Mouse (Mus musculus) embryonic facial prominence, embryonic 13.5 days (tissue): ENCODE data around the gene Amhr2. TPM values are rescaled to one million over a fixed set of nuclear protein-coding genes. Genes with fewer than 3 reads are reported as not detected.

Experiments used
- ATAC-seq: fragments of 200-750 bp; cut with Nextera tagmentation; 2 replicates; pipeline ENCODE4 v1.8.0; 2017; ENCODE audit warnings: low read depth; ENCODE audit not compliant: insufficient number of reproducible peaks, insufficient read depth, low FRiP score, low TSS enrichment
- H3K27ac ChIP-seq: fragments of 300-500 bp; sonication (generic); 2 replicates; pipeline ENCODE4 v1.5.1; 2015; ENCODE audit warnings: moderate library complexity, mild to moderate bottlenecking, inconsistent platforms
- H3K27me3 ChIP-seq: fragments of 300-500 bp; sonication (generic); 2 replicates; pipeline ENCODE4 v1.6.1; 2015; ENCODE audit warnings: mild to moderate bottlenecking, inconsistent platforms
- H3K36me3 ChIP-seq: fragments of 300-500 bp; sonication (generic); 2 replicates; pipeline ENCODE4 v1.6.1; 2015; ENCODE audit warnings: mild to moderate bottlenecking, inconsistent platforms
- H3K4me1 ChIP-seq: fragments of 300-500 bp; sonication (generic); 2 replicates; pipeline ENCODE4 v1.6.1; 2015; ENCODE audit warnings: inconsistent platforms
- H3K4me2 ChIP-seq: fragments of 300-500 bp; sonication (generic); 2 replicates; pipeline ENCODE4 v1.6.1; 2015; ENCODE audit warnings: moderate library complexity, mild to moderate bottlenecking, inconsistent platforms
- H3K4me3 ChIP-seq: fragments of 300-500 bp; sonication (generic); 2 replicates; pipeline ENCODE4 v1.5.1; 2015; ENCODE audit warnings: mild to moderate bottlenecking, inconsistent platforms
- H3K9ac ChIP-seq: fragments of 300-500 bp; sonication (generic); 2 replicates; pipeline ENCODE4 v1.6.1; 2015; ENCODE audit warnings: mild to moderate bottlenecking, inconsistent platforms
- H3K9me3 ChIP-seq: fragments of 300-500 bp; sonication (generic); 2 replicates; pipeline ENCODE4 v1.6.1; 2016; ENCODE audit warnings: inconsistent platforms
- WGBS: fragments of 180-500 bp; shearing (Covaris S2); methylation state at CpG from one replicate; pipeline ENCODE4 v1.1.7; 2015; ENCODE audit warnings: mixed read lengths; 5-methylcytosine and 5-hydroxymethylcytosine counted together
- polyA plus RNA-seq: library from polyadenylated mRNA; unstranded; fragments of >200 nt; fragmentation: Nextera tagmentation; extraction: Ambion mirVana; gene quantifications from 2 replicates; pipeline ENCODE4 v1.2.1, GENCODE M21; 2015

The Amhr2 gene
- not detected in 2 replicates for polyA plus RNA-seq

DNA sequence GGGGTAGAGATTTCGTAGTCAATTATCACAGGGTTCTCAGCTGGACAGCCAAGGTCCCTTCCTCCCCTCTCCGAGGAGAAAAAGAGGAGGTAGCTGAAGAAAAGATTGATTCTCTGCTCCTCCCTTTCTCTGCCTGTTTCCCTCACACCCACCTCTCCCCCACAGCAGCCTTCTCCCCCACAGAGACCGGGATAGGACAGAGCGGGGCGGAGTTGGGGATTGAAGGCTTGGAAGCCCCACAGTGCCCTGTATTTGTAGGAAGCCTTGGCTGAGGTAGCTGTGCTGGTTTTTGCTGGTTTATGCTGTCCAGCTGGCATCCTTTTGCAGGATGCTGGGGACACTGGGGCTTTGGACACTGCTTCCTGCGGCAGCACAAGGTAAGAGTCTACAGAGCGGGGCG lies at the start of gene Amhr2:
Gene Amhr2, plus strand, starts transcription at position 222 of the 400 bp plus-strand sequence.
- Histone ChIP-seq H3K9ac (no peak within 1 kb of the TSS), H3K4me3 (no peak within 1 kb of the TSS), H3K4me1 (peaks cover 7% of the 10 kb centered on the region; the same call in 1 of the 2 replicates), H3K27ac (no peak within 1 kb of the TSS), H3K4me2 (no peak within 1 kb of the TSS), H3K9me3 (no peaks in the 10 kb centered on the region), H3K36me3 (no peaks in the 10 kb centered on the region), H3K27me3 (no peaks in the 10 kb centered on the region)
- no peak for ATAC-seq
- 70% methylated on average over 8 of the region's 8 CpGs for WGBS

DNA sequence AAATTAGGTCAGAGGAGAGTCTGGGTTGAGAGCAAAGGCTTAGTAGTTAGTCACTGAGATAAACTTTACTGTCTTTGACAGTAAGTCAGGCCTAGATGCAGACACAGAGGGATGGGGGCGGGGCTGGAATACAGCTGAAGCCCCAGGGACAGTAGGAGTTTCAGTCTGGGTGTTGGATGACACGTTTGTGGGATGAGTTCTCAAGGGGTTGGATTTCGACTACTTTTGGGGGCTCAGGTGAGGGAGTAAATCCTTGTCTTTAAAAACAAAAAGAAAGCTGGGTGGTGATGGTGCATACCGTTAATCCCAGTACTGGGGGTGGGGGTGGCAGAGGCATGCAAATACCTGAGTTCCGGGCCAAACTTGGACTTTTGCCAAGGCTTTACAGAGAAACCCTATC lies 46.5 kb upstream of the Amhr2 start:
- no peak for ATAC-seq
- Histone ChIP-seq H3K27me3 (no peaks in the 10 kb centered on the region), H3K9ac (no peak overlapping the region), H3K4me1 (peaks cover 27% of the 10 kb centered on the region), H3K4me2 (peak overlapping the region; percentile 80), H3K27ac (peak overlapping the region; percentile 89; the same call in 1 of the 2 replicates), H3K9me3 (no peaks in the 10 kb centered on the region), H3K4me3 (peak overlapping the region; percentile 49; the same call in 1 of the 2 replicates), H3K36me3 (no peaks in the 10 kb centered on the region)
- WGBS = 19% methylated on average over 5 of the region's 5 CpGs

DNA sequence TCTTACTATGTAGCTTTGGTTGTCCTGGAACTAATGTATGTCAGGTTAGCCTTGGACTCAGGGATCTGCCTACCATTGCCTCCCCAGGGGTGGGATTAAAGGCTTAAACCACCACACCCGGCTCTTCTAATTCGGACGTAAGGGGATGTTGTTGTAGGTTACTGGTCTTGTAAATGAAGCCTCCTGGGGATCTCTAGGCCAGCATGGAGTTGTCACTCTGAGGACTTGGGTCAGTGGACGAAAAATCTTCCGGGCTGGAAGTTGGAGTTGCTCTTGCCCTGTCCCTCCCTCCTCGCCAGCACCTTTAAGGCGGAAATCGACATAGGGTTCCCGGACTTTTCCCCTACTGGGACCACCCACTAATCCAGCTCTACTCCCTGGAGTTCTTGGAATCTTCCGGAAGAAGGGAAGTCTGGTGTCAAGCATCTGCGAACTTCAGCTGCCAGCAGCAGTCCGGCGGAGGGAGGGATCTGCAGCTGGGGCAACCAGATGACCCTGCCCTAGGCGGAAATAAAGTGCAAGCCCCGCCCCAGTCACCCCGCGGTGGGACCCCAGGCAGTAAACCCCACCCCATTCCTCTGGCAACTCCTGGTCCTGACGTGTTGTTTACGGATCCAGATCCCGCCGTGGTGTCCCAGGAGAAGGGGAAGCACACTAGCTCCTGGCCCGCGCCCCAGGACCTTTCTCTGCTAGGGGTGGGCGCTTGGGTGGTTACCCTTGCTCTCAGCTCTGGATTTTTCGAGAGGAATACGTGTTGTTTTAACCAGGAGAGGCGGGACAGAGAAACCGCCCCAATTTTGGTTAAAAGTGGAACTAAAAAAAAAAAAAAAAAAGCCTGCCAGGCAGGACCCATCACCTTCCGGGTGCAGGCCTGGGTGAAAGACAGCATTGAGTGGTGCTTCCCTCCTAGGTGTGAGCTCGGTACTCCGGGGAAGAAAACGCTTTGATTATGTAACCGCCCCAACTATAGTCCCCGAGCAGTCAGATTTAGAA lies 45.6 kb upstream of the Amhr2 start:
- 3% methylated on average over 34 of the region's 34 CpGs for WGBS
- Histone ChIP-seq H3K27me3 (no peaks in the 10 kb centered on the region), H3K27ac (peak overlapping the region; percentile 89), H3K36me3 (no peaks in the 10 kb centered on the region), H3K4me1 (peaks cover 27% of the 10 kb centered on the region), H3K4me3 (peak overlapping the region; percentile 49), H3K4me2 (peak overlapping the region; percentile 80), H3K9ac (peak overlapping the region; percentile 76), H3K9me3 (no peaks in the 10 kb centered on the region)
- ATAC-seq = peak; percentile 68; the same call in 1 of the 2 replicates

DNA sequence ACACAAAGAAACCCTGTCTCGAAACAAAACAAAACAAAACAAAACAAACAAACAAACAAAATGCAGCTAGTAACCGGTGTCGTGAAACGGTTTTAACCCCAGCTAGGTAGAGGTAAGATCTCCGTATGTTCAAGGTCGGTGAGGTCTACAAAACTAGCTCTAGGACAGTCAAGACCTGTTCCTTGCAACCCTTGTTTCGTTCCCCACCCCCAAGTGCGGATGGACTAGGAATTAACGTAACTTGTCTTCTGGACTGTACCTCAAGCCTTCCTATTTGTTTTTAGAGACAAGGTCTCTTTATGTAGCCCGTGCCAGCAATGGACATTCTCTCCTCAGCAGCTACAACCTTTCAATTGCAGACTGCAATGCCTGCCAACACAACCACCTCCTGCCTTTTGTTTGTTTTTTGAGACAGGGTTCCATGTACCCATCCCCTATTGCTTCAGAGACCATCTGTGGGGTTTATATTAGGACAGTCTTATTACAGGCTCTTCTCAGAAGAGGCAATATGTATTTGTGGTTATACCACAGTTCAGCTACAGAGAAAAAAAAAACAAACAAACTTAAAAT lies 44.6 kb upstream of the Amhr2 start:
- no peaks in the 10 kb centered on the region for H3K36me3 ChIP-seq
- peaks cover 27% of the 10 kb centered on the region for H3K4me1 ChIP-seq
- H3K27me3 ChIP-seq = no peaks in the 10 kb centered on the region
- 82% methylated on average over 10 of the region's 10 CpGs for WGBS
- ATAC-seq = no peak
- peak overlapping the region; percentile 89 for H3K27ac ChIP-seq
- H3K9me3 ChIP-seq = no peaks in the 10 kb centered on the region
- H3K4me3 ChIP-seq = no peak overlapping the region
- H3K9ac ChIP-seq = no peak overlapping the region
- peak overlapping the region; percentile 80; the same call in 1 of the 2 replicates for H3K4me2 ChIP-seq

DNA sequence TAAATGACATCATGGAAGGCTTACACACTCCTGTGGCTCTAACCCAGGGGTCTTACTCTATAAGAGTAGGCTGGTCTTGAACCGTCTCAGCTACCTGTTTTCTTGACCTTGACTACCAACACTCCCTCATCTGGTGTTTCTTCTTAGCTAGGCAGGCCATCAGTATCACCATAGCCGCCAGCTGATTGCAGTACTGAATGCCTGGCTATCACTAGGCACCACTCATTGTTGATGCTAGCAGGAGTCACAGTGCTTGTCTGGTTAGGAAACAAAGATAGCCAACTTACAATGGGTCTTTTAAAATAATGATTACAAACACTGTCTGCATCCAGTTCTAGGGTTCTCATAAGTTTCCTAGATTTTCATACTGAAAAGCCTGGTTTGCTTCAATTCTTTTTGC lies 43.9 kb upstream of the Amhr2 start:
- Histone ChIP-seq H3K4me2 (no peak overlapping the region), H3K9me3 (no peaks in the 10 kb centered on the region), H3K4me3 (no peak overlapping the region), H3K4me1 (peaks cover 27% of the 10 kb centered on the region), H3K36me3 (no peaks in the 10 kb centered on the region), H3K27ac (peak overlapping the region; percentile 49; the same call in 1 of the 2 replicates), H3K9ac (no peak overlapping the region), H3K27me3 (no peaks in the 10 kb centered on the region)
- no peak for ATAC-seq
- 63% methylated on average over 2 of the region's 2 CpGs for WGBS

DNA sequence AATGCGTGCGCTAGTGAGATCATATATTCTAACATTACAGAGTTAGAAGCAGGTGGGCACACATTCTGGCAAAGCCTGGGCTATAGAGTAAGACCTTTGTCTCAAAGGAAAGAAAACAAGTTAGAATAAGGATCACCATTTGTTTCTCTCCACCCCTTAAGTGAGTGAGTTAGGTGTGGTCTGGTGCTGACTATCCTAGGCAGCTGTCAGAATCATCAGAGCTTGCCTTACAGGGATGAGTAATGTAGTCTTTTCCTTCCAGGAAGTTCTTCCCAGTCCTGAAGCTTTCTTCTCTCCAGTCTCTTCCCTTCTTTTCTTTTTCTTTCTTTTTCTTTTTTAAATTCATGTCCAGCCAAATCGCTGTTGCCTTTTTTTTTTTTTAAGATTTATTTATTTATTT lies 43.0 kb upstream of the Amhr2 start:
- Histone ChIP-seq H3K27me3 (no peaks in the 10 kb centered on the region), H3K9me3 (no peaks in the 10 kb centered on the region), H3K4me3 (no peak overlapping the region), H3K4me1 (peaks cover 30% of the 10 kb centered on the region), H3K36me3 (no peaks in the 10 kb centered on the region; the same call in 1 of the 2 replicates), H3K27ac (no peak overlapping the region), H3K4me2 (no peak overlapping the region), H3K9ac (no peak overlapping the region)
- no peak for ATAC-seq
- WGBS = 95% methylated on average over 3 of the region's 3 CpGs

DNA sequence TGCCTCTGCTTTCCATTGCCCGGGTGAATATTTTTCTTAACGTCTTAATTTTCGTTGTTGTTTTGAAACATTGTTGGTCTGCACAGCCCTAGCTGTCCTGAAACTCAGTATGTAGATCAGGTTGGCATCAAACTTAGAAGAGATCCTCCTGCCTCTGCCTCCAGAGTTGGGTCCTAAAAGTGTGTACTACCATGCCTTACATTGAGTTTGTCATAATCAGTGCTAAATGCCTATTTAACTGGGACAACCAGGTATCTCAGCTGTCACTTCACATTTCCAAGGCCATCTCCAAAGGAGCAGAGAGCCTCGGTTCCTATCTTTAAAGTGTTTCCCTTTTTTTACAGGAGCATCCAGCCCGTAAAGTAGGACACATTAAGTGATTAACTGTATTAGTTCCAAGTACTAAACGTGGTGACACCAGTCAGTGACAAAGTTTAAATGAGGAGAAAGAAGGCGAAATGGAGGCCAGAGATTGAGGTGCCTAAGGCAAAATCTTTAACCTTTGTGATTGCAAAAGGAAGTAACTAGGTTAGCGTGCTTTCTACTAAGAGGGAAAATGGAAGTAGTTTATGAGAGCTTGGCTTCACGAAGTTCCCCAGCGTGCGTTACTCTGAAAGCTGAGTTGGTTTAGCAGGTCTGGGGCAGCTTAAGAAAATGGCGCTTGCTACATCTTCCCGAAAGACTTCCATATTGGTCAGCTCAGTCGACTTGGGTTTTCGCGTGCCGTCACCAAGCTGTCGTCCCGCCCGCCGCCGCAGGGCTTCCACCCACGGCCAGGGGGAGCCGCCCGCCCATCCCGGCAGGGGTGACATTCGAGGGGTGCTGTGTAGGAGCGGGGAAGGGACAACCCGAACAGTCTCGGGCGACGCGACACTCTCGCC lies 40.3 kb upstream of the Amhr2 start:
- H3K9me3 ChIP-seq = no peaks in the 10 kb centered on the region
- no peak for ATAC-seq

DNA sequence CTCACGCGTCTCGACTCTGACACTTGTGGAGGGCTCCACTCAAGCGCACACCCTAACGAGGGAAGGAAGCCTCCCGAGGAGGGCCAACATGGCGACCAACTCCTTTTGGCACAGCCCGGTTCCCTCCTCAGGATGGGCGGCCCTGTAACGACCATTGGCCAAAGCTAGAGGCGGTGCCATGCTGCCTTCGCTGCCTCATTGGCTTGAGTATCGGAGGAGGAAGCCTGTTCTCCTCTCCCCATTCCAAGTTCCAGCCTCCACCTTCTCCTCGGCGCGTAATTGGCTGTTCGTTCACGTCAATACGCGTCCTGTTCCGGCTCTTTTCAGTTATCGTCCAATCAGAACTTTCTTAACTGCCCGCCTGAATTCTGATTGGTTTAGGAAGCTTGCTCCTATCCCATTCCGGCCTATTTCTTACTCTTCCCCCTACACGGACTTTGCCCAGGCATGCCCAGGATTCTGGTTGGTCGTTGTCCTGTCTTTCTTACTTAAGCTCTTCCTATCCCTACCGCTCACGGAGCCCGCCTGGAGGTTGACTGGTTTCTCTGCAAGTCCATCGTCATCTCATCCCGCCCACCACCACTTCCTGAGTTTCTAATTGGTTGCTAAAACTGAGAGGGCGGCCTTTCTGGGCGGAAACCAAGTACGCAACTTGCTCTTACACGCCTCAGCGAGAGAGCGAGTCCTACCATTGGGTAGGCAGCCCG lies 39.5 kb upstream of the Amhr2 start, which contains the start of gene Sp1:
Gene Sp1, plus strand, starts transcription at position 655 of the 707 bp plus-strand sequence.
- Histone ChIP-seq H3K27ac (peak within 1 kb of the TSS; percentile 100), H3K9me3 (no peaks in the 10 kb centered on the region), H3K36me3 (peaks cover 34% of the 10 kb centered on the region), H3K4me3 (peak within 1 kb of the TSS; percentile 69), H3K4me2 (peak within 1 kb of the TSS; percentile 65), H3K9ac (peak within 1 kb of the TSS; percentile 89), H3K27me3 (no peaks in the 10 kb centered on the region), H3K4me1 (peaks cover 39% of the 10 kb centered on the region)
- peak; percentile 99 for ATAC-seq
- WGBS = under 1% methylated on average over 38 of the region's 38 CpGs

More for the DNA sequence above, 40.3 kb upstream of the Amhr2 start:
- H3K27me3 ChIP-seq = no peaks in the 10 kb centered on the region
- peak overlapping the region; percentile 65 for H3K4me2 ChIP-seq
- peaks cover 41% of the 10 kb centered on the region for H3K4me1 ChIP-seq
- H3K27ac ChIP-seq = peak overlapping the region; percentile 100
- 16% methylated on average over 34 of the region's 34 CpGs for WGBS
- peaks cover 26% of the 10 kb centered on the region for H3K36me3 ChIP-seq
- peak overlapping the region; percentile 69 for H3K4me3 ChIP-seq
- peak overlapping the region; percentile 86 for H3K9ac ChIP-seq

DNA sequence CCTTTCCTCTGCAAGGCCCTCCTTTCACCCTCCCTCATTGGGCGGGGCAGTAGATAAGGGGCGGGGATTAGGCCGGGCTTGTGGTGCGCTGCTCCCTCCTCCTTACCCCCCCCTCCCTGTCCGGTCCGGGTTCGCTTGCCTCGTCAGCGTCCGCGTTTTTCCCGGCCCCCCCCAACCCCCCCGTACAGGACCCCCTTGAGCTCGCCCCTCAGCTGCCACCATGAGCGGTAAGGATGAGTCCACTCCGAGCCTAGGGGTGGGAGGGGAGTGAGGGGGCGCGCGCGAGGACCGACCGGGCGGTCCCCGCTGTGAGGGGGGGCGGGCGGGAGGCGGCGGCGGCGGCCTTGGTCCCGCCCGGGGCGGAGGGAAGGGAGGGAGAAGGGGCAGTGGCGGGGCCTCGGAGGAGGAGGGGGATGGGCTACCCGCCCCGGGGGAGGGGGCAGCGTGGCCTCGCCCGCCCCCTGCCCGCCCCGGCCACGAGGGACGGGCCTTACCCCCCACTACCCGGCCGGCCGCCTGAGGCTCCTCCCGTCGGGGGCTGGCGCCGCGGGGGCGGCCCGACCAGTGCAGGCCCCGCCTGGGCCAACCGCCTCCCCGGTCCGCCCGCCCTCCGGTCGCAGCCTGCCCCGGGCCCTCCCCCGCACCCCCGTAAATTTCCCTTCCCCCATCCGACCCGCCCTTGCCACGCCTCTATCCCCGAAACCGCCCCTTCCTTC lies 38.8 kb upstream of the Amhr2 start:
- H3K4me3 ChIP-seq = peak overlapping the region; percentile 69
- peak overlapping the region; percentile 58 for H3K4me2 ChIP-seq
- no peaks in the 10 kb centered on the region for H3K27me3 ChIP-seq
- no peak for ATAC-seq
- peak overlapping the region; percentile 89 for H3K9ac ChIP-seq
- H3K4me1 ChIP-seq = peaks cover 42% of the 10 kb centered on the region
- under 1% methylated on average over 37 of the region's 69 CpGs for WGBS
- H3K36me3 ChIP-seq = peaks cover 40% of the 10 kb centered on the region
- H3K9me3 ChIP-seq = no peaks in the 10 kb centered on the region
- H3K27ac ChIP-seq = peak overlapping the region; percentile 98

DNA sequence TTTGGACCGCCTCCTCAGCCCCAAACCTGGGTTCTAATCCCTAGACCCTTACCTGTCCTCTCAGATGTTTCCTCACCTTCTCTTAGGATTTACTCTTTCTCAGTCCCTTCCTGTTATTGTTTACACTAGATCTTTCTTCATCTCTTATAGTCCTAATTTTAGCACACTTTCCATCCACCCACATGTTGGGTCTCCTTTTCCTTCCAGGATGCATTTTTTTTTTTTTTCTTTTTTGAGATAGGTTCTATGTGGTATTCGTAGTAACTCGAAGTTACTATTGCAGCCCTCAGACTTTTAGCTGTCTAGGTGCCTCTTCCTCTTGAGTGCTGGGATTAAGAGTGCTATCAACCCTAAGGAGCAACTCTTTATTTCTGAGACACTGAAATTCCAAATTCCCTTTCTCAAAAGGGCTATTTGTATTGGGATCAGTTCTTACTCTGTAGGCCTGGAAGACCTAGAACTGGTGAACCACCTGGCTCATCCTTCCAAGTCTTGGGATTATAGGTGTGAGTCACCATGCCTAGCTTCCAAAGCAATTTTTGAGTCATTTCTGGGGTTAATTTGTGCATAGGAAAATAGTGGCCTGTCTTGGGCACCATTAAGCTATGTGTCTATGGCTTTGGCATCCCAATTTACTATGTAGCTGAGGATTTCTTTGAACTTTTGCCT lies 38.1 kb upstream of the Amhr2 start:
- peak overlapping the region; percentile 98 for H3K27ac ChIP-seq
- ATAC-seq = no peak
- no peaks in the 10 kb centered on the region for H3K27me3 ChIP-seq
- peak overlapping the region; percentile 58 for H3K4me2 ChIP-seq
- H3K9ac ChIP-seq = peak overlapping the region; percentile 89
- 21% methylated on average over 3 of the region's 3 CpGs for WGBS
- H3K4me3 ChIP-seq = peak overlapping the region; percentile 69
- peaks cover 47% of the 10 kb centered on the region for H3K36me3 ChIP-seq
- H3K4me1 ChIP-seq = peaks cover 47% of the 10 kb centered on the region
- no peaks in the 10 kb centered on the region for H3K9me3 ChIP-seq
